Mouse (Mus musculus) intestine, embryonic 16.5 days (tissue): ENCODE measurements around the gene Hbb-y. TPM values are rescaled to one million over a fixed set of nuclear protein-coding genes. Genes with fewer than 3 reads are reported as not detected.
"Not testable (repeated sequence)": the region's sequence is repeated elsewhere in the genome, so short reads cannot be mapped to it uniquely, and the experiment has no call there.

Experiments
- ATAC-seq: fragments of 200-750 bp; cut with Nextera tagmentation; 2 replicates; pipeline ENCODE4 v1.8.0; 2017; ENCODE audit warnings: moderate TSS enrichment, moderate library complexity
- H3K27ac ChIP-seq: fragments of 300-500 bp; sonication (generic); 2 replicates; pipeline ENCODE4 v1.5.1; 2014; ENCODE audit warnings: mild to moderate bottlenecking, low read length
- H3K27me3 ChIP-seq: fragments of 300-500 bp; sonication (generic); replicated peaks from 2 replicates; pipeline ENCODE4 v1.6.1; 2014; ENCODE audit warnings: low read length, control low read depth, mixed read lengths; ENCODE audit not compliant: control insufficient read depth, insufficient read depth
- H3K36me3 ChIP-seq: fragments of 300-500 bp; sonication (generic); 2 replicates; pipeline ENCODE4 v1.6.1; 2014; ENCODE audit warnings: low read length, control low read depth; ENCODE audit not compliant: control insufficient read depth, insufficient read depth
- H3K4me1 ChIP-seq: fragments of 300-500 bp; sonication (generic); 2 replicates; pipeline ENCODE4 v1.6.1; 2014; ENCODE audit warnings: low read length, control low read depth, mixed read lengths; ENCODE audit not compliant: control insufficient read depth, insufficient read depth
- H3K4me2 ChIP-seq: fragments of 300-500 bp; sonication (generic); 2 replicates; pipeline ENCODE4 v1.6.1; 2014; ENCODE audit warnings: low read depth, low read length, control low read depth
- H3K4me3 ChIP-seq: fragments of 300-500 bp; sonication (generic); 2 replicates; pipeline ENCODE4 v1.5.1; 2014; ENCODE audit warnings: mild to moderate bottlenecking, low read length
- H3K9ac ChIP-seq: fragments of 300-500 bp; sonication (generic); 2 replicates; pipeline ENCODE4 v1.6.1; 2014; ENCODE audit warnings: low read depth, low read length
- H3K9me3 ChIP-seq: fragments of 300-500 bp; sonication (generic); 2 replicates; pipeline ENCODE4 v1.6.1; 2016; ENCODE audit warnings: low read length, control low read depth; ENCODE audit not compliant: control insufficient read depth
- WGBS: fragments of 180-500 bp; shearing (Covaris S2); extraction: QIAGEN DNeasy Blood & Tissue Kit; methylation state at CpG from one replicate; pipeline ENCODE4 v1.1.7; 2014; 5-methylcytosine and 5-hydroxymethylcytosine counted together
- polyA plus RNA-seq: library from polyadenylated mRNA; unstranded; fragments of >200 nt; fragmentation: Nextera tagmentation; extraction: Ambion mirVana; gene quantifications from 2 replicates; pipeline ENCODE4 v1.2.1, GENCODE M21; 2015

Gene Hbb-y
- polyA plus RNA-seq, 1 experiment from 2014 or later = 42.2 TPM

GRCm38 (mm10) chr7:103808971-103809800, 43.8 kb downstream of the Hbb-y start:
- 46% methylated on average over 5 of the region's 5 CpGs for WGBS
- ATAC-seq = no peak

GRCm38 (mm10) chr7:103808120-103808519, 44.9 kb downstream of the Hbb-y start:
- not testable (repeated sequence) for H3K4me1 ChIP-seq, H3K27me3 ChIP-seq, H3K27ac ChIP-seq, H3K36me3 ChIP-seq, H3K4me3 ChIP-seq, H3K9ac ChIP-seq, H3K4me2 ChIP-seq, ATAC-seq, H3K9me3 ChIP-seq
- 77% methylated on average over 2 of the region's 2 CpGs for WGBS

More at GRCm38 (mm10) chr7:103808971-103809800, 43.8 kb downstream of the Hbb-y start:
- Histone ChIP-seq H3K27me3 (no peaks in the 10 kb centered on the region), H3K27ac (no peak overlapping the region), H3K4me2 (no peak overlapping the region), H3K4me1 (no peaks in the 10 kb centered on the region), H3K36me3 (no peaks in the 10 kb centered on the region), H3K9ac (no peak overlapping the region), H3K9me3 (no peaks in the 10 kb centered on the region), H3K4me3 (no peak overlapping the region)

GRCm38 (mm10) chr7:103806856-103807255, 46.2 kb downstream of the Hbb-y start:
- Histone ChIP-seq H3K36me3 (no peaks in the 10 kb centered on the region), H3K4me2 (no peak overlapping the region), H3K4me3 (no peak overlapping the region), H3K27ac (no peak overlapping the region), H3K9me3 (no peaks in the 10 kb centered on the region), H3K9ac (no peak overlapping the region), H3K4me1 (no peaks in the 10 kb centered on the region), H3K27me3 (no peaks in the 10 kb centered on the region)
- no peak for ATAC-seq
- 65% methylated on average over 1 of the region's 1 CpGs for WGBS

Other genes with a start within 250 kb of the Hbb-y start
- gene Olfr620, start 240.7 kb downstream of the Hbb-y start, polyA plus RNA-seq = not detected in 2 replicates
- gene Olfr622, start 210.5 kb downstream of the Hbb-y start, polyA plus RNA-seq = not detected in 2 replicates
- not detected in 2 replicates for gene Olfr623, start 189.5 kb downstream of the Hbb-y start, polyA plus RNA-seq
- gene Olfr624, start 182.0 kb downstream of the Hbb-y start, polyA plus RNA-seq = 0.04 and 0.06 TPM in 2 replicates
- not detected in 2 replicates for gene Olfr625-ps1, start 170.5 kb downstream of the Hbb-y start, polyA plus RNA-seq
- not detected in 2 replicates for gene Olfr243, start 138.5 kb downstream of the Hbb-y start, polyA plus RNA-seq
- gene Olfr628, start 122.8 kb downstream of the Hbb-y start, polyA plus RNA-seq = not detected in 2 replicates
- gene Olfr629, start 108.3 kb downstream of the Hbb-y start, polyA plus RNA-seq = not detected in 2 replicates
- not detected in 2 replicates for gene Olfr630, start 95.9 kb downstream of the Hbb-y start, polyA plus RNA-seq
- not detected in 2 replicates for gene Olfr69, start 81.6 kb downstream of the Hbb-y start, polyA plus RNA-seq
- gene Olfr68, start 73.5 kb downstream of the Hbb-y start, polyA plus RNA-seq = not detected in 2 replicates
- gene Olfr67, start 61.4 kb downstream of the Hbb-y start, polyA plus RNA-seq = not detected in 2 replicates
- gene Hbb-bt, start 39.2 kb downstream of the Hbb-y start, polyA plus RNA-seq = 1,955 and 2,476 TPM in 2 replicates
- 6,207 and 7,496 TPM in 2 replicates for gene Hbb-bs, start 25.1 kb downstream of the Hbb-y start, polyA plus RNA-seq
- gene Hbb-bh2, start 12.7 kb downstream of the Hbb-y start, polyA plus RNA-seq = not detected in 2 replicates
- gene Hbb-bh1, start 10.1 kb downstream of the Hbb-y start, polyA plus RNA-seq = 0.64 and 1.2 TPM in 2 replicates
- gene Olfr66, start 33.0 kb upstream of the Hbb-y start, polyA plus RNA-seq = not detected in 2 replicates
- gene Olfr64, start 41.3 kb upstream of the Hbb-y start, polyA plus RNA-seq = not detected in 2 replicates
- not detected in 2 replicates for gene Olfr65, start 50.3 kb upstream of the Hbb-y start, polyA plus RNA-seq
- not detected in 2 replicates for gene Olfr631, start 75.6 kb upstream of the Hbb-y start, polyA plus RNA-seq
- not detected in 2 replicates for gene Olfr632, start 81.1 kb upstream of the Hbb-y start, polyA plus RNA-seq
- gene Olfr633, start 91.2 kb upstream of the Hbb-y start, polyA plus RNA-seq = not detected in 2 replicates
- not detected in 2 replicates for gene Olfr635, start 117.9 kb upstream of the Hbb-y start, polyA plus RNA-seq
- not detected in 2 replicates for gene Olfr638, start 145.5 kb upstream of the Hbb-y start, polyA plus RNA-seq
- gene Olfr639, start 164.1 kb upstream of the Hbb-y start, polyA plus RNA-seq = not detected in 2 replicates
- gene Olfr640, start 172.4 kb upstream of the Hbb-y start, polyA plus RNA-seq = not detected in 2 replicates
- gene Olfr641, start 182.2 kb upstream of the Hbb-y start, polyA plus RNA-seq = not detected in 2 replicates
- not detected in 2 replicates for gene Olfr642, start 199.4 kb upstream of the Hbb-y start, polyA plus RNA-seq
- not detected in 2 replicates for gene 4930516K23Rik, start 208.2 kb upstream of the Hbb-y start, polyA plus RNA-seq
- not detected in 2 replicates for gene Olfr644, start 218.7 kb upstream of the Hbb-y start, polyA plus RNA-seq
- not detected in 2 replicates for gene Olfr645, start 232.2 kb upstream of the Hbb-y start, polyA plus RNA-seq